Comparison of ENCODE assay signal across 23 mouse cellular contexts in genomic region chr13:30017611-30018010, GRCm38 (mm10).
"Had no signal": no experiment of that assay in that cellular context is flagged by ENCODE, and none has a peak within 500 bp of the region (broad histone marks: within the 10 kb centered on the region; RNA-seq: fewer than 3 reads in every experiment).

No protein-coding gene starts in this region.

- DNase-seq: forebrain, postnatal 0 days; gastrocnemius, adult 2 months; gastrocnemius, postnatal 10 days; gastrocnemius, postnatal 25 days; heart, adult 2 months; heart, postnatal 10 days; heart, postnatal 4 days; kidney, adult 18-20 months; kidney, adult 8-10 months; kidney, postnatal 14 days; kidney, postnatal 36 days; layer of hippocampus, adult 9-11 months; layer of hippocampus, postnatal 36 days had no signal

- H3K36me3 ChIP-seq: heart, embryonic 12.5 days; hindbrain, embryonic 10.5 days; hindbrain, embryonic 12.5 days; intestine, embryonic 15.5 days; limb, embryonic 13.5 days; limb, embryonic 15.5 days had no signal

- H3K4me2 ChIP-seq: heart, embryonic 12.5 days; hindbrain, embryonic 12.5 days; hindbrain, embryonic 14.5 days; intestine, embryonic 15.5 days; limb, embryonic 13.5 days; limb, embryonic 15.5 days had no signal

- H3K9me3 ChIP-seq: heart, embryonic 12.5 days; hindbrain, embryonic 10.5 days; hindbrain, embryonic 12.5 days; intestine, embryonic 15.5 days; limb, embryonic 13.5 days; limb, embryonic 15.5 days had no signal

- H3K4me3 ChIP-seq: gastrocnemius, adult 2 months; heart, adult 2 months; heart, embryonic 12.5 days; hindbrain, embryonic 10.5 days; hindbrain, embryonic 12.5 days; intestine, embryonic 15.5 days; limb, embryonic 13.5 days; limb, embryonic 15.5 days had no signal

- H3K4me1 ChIP-seq: heart, embryonic 12.5 days; hindbrain, embryonic 12.5 days; intestine, embryonic 15.5 days; limb, embryonic 13.5 days; limb, embryonic 15.5 days had no signal

- H3K9ac ChIP-seq: forebrain, postnatal 0 days; heart, embryonic 12.5 days; hindbrain, embryonic 12.5 days; hindbrain, embryonic 14.5 days; intestine, embryonic 15.5 days; limb, embryonic 13.5 days; limb, embryonic 15.5 days had no signal

- H3K27ac ChIP-seq: gastrocnemius, adult 2 months; heart, adult 2 months; hindbrain, embryonic 10.5 days; hindbrain, embryonic 12.5 days; hindbrain, embryonic 14.5 days; intestine, embryonic 15.5 days; limb, embryonic 13.5 days; limb, embryonic 15.5 days had no signal

- ATAC-seq: forebrain, postnatal 0 days; hindbrain, embryonic 16.5 days; inflammation-experienced regulatory T-cells, adult 6 months; intestine, embryonic 15.5 days; intestine, postnatal 0 days had no signal

- H3K27me3 ChIP-seq: heart, embryonic 12.5 days; hindbrain, embryonic 12.5 days; intestine, embryonic 15.5 days; limb, embryonic 13.5 days; limb, embryonic 15.5 days had no signal
